Mouse (Mus musculus): ENCODE data around the gene Rnase13.

Gene Rnase13

DNA sequence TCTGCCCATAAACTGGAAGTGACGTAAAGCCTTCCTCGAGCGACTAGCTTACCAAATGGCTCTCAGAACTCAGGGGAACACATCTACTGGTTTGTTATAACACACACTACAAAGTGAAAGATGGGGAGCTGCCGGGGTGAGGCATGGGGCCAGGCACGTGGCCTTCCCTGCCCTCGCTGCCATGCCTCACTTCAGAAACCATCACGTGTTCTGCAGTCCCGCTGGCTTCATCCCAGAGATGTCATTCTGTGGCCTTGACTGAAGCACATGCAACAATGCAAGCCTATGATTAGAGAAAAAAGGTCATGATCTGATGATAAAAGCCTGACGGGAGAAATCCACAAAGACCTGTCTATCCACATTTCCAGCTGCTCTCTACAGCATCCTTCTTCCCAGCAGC lies 50.8 kb downstream of the Rnase13 start:
- no peak for DNase-seq

Measured in lung, adult 18-20 months (tissue).